Mouse (Mus musculus) adrenal gland, adult (tissue): ENCODE measurements around the gene Eps8.

Experiments used
- DNase-seq, 2 experiments: peaks; one replicate each; pipeline ENCODE4 v3.0.0; 2022 to 2023; ENCODE audit warnings: low spot score in 1 of 2; ENCODE audit not compliant: inconsistent age in 2 of 2

Gene Eps8

DNA sequence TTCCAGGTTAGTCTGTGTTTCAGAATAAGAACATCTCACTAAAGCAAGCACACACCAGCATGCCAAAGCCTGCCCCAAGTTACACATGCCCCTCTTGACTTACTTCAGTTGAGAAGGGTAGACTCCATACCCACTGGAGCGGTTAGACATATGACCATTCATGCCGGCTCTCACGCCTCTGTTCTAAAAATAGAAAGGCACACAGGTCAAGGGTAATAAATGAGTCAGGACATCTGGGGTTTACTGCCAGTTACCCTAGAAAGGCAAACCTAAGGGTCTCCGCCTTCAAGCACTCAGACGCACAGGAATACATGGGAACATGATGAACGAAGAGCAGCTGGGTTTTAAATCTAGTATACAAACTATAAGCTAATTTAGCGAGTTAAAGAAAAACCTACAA lies 115.5 kb downstream of the Eps8 start:
- no peak for DNase-seq

DNA sequence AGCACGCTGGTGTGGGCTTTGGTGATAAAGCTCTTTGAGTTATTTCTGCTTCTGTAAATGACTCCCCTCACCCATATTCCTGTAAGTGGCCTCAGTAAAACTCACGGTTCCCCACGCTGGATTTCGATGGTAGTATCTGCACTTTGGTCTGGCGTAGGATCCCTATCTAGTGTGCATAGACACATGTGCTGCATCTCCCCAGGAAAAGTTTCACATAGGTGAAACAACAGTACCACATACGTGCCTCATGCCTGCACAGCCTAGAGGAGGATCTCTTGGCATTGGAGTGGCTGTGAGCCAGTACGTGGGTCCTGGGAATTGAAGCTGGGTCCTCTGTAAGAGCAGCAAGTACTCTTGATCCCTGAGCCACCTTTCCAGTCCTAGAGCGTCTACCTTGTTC lies 121.9 kb downstream of the Eps8 start:
- no peak for DNase-seq

DNA sequence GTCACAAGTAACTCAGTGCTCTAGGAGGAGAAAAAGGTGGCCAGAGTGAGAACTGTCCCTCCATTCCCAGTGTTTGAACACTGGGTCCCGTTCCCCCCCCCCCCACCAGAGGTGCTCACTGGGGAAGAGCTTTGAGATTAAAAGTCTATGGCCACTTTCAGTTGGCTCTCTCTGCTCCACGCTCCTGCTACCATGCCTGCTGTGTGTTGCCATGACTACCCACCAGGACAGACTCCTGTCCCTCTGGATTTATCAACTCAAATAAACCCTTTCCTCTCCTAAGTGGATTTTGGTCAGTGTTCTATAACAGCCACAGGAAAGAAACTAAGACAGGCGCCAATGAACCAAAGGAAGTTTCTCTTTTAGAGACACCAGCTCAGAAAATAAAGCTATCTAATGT lies 128.9 kb downstream of the Eps8 start:
- no peak for DNase-seq

DNA sequence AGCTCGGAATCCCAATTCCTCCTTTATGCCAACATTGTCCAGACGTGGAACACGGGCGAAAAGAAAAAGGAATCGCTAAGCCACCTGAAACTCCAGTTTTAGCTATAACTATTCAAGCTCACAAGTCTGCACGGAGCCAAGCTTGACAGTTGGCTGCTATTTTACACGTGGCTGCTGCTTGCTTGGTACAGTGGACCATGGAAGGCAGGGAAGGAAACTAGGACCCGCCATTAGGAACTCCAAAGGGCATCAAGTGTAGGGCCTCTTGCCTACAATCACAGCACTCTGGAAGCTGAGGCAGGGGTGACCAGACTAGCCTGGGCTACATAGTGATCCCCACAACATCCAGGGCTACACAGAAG lies 134.4 kb downstream of the Eps8 start:
- no peak for DNase-seq

DNA sequence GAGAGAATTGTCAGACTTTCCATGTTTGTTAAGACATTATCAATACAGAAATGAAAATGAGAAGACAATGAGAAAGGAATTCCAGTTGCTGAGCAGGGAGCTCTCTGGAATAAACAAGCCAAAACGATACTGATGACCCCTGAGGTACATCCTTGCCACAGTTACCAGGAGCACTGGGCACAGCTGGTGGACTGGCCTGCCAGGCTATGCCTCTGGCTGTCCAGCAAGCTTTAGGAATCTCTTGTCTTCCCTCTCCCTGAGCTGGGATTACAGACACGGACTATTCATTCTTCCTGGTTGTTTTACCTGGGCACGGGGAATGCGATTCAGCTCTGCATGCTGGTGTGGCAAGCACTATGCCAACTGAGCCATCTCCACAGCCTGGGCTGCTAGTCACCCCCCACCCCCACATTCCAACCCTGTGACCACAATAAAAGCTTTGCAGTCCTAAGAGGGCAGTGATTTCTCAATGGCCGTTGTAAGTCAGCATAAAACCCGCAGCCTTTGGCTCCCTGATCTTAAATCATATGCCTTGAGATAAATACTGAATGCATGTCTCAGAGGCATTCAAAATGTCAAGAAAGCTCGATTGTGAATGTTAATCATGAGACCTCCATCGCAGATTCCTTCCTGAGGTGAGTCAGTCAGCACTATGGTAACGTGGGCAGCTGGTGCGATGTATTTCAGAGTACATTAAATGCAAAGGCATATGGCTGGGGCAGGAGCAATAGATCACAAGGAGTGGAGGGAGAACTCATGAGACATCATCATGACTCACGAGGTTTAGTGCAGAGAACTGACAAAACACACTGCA lies 134.9 kb downstream of the Eps8 start:
- DNase-seq: peak; percentile 39 to 41

DNA sequence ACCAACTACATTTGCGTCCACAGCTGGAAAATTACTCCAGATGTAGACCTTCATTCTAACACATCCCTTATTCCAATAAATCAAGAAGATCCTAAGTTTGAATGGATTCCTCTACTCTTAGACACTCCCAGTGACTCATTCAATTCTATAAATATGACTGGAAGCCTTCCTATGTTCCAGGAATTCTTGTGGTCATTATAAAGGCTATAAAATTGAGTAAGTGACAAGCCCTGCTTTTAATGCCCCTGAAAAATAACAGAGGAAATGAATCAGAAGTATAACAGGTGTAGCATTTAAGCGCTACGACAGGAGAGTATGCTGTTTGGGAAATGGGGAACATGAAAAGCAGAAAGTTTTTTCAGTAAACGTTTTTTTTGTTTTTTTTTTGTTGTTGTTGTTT lies 139.8 kb downstream of the Eps8 start:
- DNase-seq: no peak

DNA sequence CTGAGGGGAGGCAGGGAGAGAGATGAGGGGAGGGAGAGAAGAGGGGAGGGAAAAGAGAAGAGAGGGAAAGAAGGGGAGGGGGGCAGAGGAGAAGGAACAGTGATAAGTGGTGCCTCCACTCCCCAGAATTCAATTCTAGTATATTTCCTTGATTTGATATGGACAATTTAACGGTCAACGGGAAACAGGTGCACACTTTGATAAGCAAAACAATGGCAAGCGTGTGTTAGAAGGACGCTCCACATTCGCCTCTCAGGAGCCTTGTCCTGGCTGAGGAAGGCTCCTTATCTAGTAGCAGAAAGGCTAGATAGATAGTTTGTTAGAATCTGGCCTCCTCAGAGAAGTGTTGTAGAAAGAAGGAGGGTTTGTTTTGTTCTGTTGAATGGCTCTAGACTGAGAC lies 141.9 kb downstream of the Eps8 start:
- DNase-seq: no peak

DNA sequence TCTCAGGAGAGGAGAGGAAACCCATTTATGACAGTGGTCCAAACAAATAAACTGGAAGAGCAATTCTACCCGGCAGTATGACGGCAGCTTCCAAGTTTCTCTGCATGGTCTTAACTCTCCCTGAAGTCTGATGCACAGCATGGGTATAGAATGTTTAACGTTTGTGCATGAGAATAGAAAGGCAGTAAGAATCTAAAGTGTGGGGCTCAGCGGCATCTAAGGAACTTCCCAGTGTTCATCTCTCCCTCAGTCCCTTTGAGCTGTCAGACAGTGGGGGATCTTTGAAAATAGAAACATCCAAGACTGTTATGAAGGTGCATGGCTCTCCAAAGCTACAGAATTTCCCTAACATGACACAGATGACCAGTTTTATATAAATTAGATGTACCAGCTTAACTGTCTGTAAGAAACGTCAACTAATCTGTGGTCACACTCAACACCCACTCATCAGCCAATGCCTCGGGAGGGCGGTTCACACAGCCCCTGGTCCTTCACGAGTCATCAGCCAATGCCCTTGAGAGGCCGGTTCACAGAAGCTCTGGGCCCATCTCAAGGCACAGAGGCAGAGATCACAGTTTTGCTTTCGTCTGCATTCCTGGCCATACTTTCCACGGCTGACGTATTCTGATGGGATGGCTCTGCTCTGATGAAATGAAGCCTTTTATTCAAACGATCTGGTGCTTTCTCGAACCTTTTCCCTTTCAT lies 145.2 kb downstream of the Eps8 start:
- DNase-seq: peak; percentile 36 to 64

DNA sequence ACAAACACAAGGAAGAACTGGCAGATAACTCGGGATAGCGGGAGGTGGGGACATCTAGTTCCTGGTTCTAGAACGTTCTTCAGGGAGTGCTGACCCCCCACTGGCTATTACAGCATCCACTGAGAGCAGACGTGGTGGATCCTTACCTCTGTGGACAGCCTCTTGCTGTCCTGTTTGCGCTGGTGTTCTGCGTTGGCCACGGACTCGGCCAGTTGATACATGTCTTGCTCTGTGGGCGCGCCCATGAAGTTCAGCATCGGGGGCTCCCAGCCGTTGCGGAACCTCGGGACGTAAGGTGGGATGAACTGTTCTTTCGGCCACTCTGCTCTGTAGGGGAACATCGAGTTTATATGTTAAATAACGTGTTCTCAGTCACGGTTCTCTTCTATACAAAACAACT lies 145.7 kb downstream of the Eps8 start:
- DNase-seq: no peak

DNA sequence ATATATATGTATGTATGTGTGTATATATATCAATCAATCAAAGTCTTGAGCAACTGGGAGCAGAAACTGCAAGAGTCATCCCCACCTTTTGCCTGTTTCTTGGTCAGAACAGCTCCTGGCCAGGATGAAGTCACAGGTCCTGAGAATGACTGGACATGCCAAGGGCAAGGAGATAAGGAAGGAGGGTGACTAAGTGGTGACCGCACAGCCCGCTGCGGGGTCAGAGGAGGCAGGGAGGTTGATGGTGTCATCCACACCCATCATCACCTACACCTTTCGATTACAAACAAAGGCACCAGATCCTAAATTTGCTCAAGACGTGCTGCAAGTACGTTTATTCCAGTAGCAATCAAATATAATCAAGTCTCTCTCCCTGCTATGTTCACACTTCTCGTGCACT lies 148.1 kb downstream of the Eps8 start:
- peak; percentile 51 to 62 for DNase-seq

DNA sequence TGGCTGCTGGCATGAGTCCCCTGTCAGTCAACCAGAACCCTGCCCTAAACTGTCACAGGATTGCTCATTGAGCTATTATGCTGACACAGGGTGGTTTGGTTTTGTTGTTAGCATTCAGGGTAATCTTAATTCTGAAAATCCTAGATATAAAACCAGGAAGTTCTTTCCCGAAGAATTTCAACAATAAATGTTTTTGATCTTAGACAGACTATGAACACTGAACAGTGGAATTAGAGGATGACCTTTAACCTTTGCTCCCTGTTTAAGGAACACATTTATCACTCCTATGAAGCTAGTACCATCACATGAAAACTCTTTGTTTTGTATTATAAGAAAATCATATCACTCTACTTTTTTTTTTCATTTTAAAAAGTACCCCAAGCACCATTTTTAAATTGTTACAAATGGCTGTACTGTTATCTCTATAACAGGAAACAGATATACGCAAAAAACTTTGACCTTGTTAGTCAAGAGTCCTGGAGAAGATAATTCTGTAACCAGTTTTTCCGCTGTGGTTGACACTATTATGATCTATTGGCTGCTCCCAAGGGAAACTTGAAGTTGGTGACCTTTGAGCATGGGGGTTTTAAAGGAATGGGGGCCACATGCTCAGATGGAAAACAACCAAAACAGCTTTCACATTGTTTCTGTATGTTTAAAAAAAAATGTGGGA lies 149.0 kb downstream of the Eps8 start:
- no peak for DNase-seq

DNA sequence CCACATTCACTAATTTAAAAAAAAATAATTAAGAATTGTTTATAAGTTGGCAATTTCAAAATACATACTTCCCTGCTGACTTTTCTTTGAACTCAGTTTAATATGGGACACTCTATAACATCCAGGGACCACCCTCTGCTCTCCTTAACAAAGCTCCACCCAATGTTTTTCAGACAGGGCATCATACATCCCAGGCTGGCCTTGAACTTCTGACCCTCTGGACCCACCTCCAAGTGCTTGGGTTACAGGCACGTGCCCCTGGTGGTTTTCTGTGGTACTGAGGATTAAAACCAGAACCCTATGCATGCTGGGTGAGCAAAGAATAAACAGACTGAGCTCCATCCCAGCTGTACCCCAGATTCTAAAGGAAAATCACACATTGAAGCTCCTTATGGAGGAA lies 150.6 kb downstream of the Eps8 start:
- no peak for DNase-seq

DNA sequence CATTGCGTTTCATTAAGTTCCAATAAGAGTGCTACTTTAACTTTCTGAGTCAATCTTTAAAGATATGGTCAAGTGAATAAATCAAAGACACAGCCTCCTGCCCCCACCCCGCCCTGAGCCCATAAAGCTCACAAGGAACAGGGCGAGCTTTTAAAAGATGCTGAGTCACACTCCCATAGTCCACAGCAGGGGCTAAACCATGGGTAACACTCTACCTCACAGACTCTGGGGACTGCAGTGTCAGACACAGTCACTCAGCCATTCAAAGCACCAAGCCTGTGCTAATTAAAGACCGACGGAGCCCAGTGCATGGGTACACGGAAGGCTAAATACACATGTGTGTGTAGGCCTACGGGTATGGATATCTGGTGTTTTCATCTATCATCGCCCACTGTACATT lies 151.2 kb downstream of the Eps8 start:
- peak in 1 of 2 experiments; percentile 57 for DNase-seq

DNA sequence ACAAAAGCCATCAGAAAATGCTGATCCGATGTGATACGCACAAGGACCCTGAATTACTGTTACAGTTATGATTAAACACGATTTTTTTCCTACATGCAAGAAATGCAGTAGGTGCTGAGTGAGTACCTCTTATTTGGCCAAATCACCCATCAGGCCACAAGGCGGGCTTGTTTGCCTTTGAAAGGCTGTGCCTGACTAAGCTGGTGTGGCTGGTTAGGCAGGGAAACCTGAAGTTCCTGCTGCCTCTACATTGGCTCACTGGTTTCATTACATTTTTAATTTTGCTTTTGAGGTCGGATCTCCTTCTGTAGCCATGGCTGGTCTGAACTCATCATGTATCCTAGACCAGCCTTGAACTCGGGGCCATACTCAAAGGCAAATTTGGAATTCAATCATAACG lies 151.7 kb downstream of the Eps8 start:
- no peak for DNase-seq

DNA sequence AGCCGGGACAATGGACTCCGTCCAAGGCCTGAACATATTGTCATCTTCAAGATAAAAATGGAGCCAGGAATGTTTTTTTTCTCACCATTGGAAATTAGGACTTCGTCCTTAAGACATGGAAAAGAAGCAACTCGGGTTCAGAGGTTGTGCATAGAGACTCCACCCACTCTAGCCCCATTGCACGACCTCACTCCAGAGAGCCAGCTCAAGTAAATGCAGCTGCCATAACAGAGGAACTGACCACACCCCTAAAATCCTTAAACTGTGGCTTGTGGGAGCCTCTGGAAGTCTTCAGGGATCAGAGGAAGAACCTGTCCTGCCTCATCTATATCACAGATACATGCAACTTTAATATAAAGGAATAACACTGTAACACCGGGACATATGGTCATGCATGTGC lies 155.9 kb downstream of the Eps8 start:
- no peak for DNase-seq

DNA sequence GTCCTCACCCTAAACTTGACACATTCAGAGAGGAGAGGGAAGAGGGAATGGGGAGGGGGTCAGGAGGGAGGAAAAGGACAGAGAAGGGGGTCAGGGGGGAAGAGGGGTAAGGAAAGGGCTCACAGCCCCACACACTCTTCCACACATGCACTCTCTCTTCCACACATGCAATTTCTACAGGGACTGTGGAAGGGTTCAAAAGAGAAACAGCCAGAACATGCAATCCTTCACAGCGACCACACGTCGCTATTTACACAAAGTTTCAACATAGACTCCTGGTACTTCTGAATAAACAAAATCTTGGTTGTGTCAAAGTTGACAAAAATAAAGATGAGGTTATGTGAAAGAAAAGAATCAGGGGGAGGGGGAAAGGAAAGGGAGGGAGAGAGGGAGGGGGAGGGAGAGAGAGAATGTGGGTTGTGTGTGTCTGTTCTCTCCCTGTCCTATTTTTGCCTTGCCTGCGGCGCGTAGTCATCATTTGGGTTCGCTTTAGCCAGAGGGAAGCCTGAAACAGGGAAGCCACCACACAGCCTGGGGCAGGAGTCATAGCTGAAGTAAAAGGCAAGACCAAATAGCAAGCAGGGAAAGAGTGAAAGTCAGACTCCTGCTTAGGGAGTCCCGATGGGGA lies 157.4 kb downstream of the Eps8 start:
- no peak for DNase-seq

DNA sequence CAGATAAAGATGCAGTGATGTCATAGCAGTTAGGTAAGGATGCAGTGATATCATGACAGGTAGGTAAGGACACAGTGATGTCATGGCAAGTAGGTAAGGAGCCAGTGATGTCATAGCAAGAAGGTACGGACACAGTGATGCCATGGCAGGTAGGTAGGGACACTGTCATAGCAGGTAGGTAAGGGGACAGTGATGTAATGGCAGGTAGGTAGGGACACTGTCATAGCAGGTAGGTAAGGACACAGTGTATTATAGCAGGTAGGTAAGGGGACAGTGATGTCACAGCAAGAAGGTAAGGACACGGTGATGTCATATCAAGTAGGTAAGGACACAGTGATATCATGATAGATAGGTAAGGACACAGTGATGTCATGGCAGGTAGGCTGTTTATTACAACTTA lies 158.1 kb downstream of the Eps8 start:
- no peak for DNase-seq

DNA sequence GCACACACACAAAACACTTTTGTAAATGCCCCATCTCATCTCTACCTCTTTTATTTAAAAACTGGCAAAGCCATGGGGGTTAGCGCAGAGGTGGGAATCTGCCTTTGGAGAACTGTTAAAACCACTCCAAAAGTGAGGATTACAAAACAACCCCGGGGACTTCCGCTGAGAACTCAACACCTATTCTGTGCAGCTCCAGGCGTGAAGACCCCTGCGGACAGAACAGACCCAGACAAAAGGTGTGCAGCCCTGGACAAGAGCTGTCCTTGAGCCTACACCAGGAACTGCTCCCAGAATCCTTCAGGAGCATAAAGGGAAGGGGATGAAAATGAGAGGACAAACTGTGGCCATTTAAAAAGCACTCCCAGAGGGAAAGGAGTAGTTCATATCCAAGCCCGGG lies 159.4 kb downstream of the Eps8 start:
- DNase-seq: no peak

DNA sequence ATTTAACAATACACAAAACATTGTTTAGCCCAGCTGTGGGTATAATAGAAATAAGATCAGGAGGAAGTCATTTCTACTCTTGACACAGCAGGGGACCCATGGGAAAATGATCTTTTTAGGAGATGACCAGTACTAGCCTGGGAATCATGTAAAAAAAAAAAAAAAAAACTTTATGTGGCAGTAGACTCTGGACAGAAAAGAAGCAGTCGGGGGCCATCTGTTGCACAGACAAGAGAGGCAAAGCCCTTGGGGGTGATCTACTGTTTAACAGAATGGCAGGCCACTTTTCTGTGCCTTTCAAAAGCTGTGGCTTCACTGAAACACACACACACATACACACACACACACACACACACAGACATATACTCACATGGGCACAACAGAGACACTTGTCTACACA lies 159.9 kb downstream of the Eps8 start:
- no peak for DNase-seq

DNA sequence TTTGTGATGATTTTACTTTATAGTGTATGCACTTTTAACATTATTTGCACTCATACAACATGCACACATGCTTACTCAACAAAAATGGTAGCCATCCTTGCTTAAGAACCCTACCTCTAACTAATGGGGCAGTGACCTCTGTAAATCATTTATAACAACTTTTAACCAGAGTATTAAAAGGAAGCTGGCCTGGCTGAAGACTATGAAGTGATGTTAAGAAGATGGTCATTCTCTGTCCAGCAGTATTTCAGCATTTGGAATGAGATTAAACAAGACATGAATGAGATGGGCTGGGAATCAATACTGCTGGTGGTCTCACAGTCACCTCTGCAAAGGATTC lies 160.6 kb downstream of the Eps8 start:
- DNase-seq: no peak

DNA sequence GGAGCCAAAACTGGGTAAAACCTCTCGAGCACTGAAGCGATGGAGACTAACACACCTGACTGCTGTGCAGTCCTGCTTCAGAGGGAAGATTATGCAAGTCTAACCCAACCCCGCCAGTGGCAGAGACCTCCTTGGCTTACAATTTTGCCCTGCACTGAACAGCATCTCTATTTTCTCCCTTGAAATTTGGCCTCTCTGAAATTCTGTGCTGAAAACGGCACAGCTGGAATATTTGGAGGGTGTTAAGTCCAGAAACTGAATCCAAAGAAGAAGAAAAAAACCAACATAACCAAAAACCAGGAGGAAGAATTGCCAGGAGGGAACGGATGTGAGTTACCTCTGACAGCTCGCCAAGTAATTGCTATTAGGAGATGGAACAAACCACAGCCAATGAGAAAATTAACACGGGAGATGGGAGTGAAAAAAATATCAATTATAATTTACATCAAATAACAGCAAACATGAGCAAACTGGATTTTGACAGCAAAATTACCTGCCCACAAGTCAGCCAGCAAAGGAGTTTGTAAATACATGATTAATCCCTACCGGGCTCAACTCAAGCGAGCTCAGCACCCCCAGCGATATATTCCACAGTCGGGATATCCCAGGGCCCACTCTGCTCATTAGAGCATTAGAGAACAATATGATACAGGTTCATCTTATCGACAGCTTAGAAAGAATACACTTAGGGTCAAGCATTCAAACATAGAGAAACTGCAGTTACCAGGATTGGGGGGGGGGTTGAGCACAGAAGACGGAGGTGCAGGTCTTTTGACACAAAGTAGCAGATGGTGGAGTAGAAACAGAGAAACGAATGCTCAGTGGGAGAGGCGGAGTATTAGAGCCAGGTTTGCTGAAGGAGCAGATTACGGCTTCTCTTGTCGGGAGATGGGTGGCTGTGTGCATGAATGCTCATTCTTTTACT lies 161.2 kb downstream of the Eps8 start:
- DNase-seq: no peak
